Mouse (Mus musculus): ENCODE data around the gene Rapgef4.

The Rapgef4 gene

GRCm38 (mm10) chr2:72230545-72230944, 249.5 kb downstream of the Rapgef4 start:
- no peak for DNase-seq (ENCODE audit: low read depth, low spot score)

- DNase-seq (ENCODE audit: low read depth, low spot score) = no peak
Measured at GRCm38 (mm10) chr2:72234085-72234484, 253.0 kb downstream of the Rapgef4 start.

- peak; percentile 90 for DNase-seq (ENCODE audit: low read depth, low spot score)
Measured at GRCm38 (mm10) chr2:72234943-72235342, 253.9 kb downstream of the Rapgef4 start.

- DNase-seq (ENCODE audit: low read depth, low spot score) = peak; percentile 7
Measured at GRCm38 (mm10) chr2:72235361-72235901, 254.4 kb downstream of the Rapgef4 start.

- DNase-seq (ENCODE audit: low read depth, low spot score) = no peak
Measured at GRCm38 (mm10) chr2:72238421-72238820, 257.4 kb downstream of the Rapgef4 start.

GRCm38 (mm10) chr2:72238925-72239324, 257.9 kb downstream of the Rapgef4 start:
- no peak for DNase-seq (ENCODE audit: low read depth, low spot score)

- no peak for DNase-seq (ENCODE audit: low read depth, low spot score)
Measured at GRCm38 (mm10) chr2:72239456-72239855, 258.4 kb downstream of the Rapgef4 start.

- no peak for DNase-seq (ENCODE audit: low read depth, low spot score)
Measured at GRCm38 (mm10) chr2:72239993-72240392, 259.0 kb downstream of the Rapgef4 start.

DNA sequence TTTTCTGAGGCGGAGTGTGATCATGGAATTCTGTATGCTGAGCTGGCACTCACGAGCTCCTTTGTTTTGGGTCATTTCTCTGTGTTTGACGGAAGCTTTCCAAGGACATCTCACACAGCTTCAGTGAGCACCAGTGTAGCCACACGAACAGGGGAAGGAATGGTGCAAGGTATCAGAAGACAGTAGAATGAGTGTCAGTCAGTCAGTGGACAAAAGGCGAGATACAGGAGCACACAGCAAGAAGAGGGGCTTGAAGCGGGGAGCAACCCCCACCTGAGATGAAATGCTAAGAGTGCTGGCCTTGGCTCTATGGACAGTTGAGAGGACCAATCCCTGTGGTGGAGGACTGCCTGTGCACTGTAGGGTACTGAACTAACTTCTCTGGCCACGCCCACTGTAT, 259.7 kb downstream of the Rapgef4 start:
- DNase-seq (ENCODE audit: low read depth, low spot score) = no peak

GRCm38 (mm10) chr2:72241714-72242472, 260.9 kb downstream of the Rapgef4 start:
- no peak for DNase-seq (ENCODE audit: low read depth, low spot score)

GRCm38 (mm10) chr2:72242910-72243675, 262.1 kb downstream of the Rapgef4 start:
- DNase-seq (ENCODE audit: low read depth, low spot score) = no peak

DNA sequence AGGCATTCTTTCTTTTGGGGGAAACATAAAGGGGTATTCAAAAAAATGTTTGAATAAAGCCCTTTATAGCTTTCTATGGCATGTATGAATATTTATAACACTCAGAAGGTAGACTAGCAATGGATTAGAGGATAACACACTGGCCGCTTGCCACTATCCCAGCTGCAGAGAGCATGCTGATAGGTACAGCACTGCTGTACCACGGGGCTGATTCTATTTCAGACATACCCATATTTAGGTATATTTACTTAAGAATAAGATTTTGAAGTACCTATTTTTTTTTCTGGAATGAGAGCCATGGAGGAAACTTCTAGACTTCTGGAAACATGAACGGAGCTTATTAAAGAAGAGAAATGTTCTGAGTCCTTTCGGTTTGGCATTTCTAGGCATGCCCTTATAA, 264.6 kb downstream of the Rapgef4 start:
- no peak for DNase-seq (ENCODE audit: low read depth, low spot score)

DNA sequence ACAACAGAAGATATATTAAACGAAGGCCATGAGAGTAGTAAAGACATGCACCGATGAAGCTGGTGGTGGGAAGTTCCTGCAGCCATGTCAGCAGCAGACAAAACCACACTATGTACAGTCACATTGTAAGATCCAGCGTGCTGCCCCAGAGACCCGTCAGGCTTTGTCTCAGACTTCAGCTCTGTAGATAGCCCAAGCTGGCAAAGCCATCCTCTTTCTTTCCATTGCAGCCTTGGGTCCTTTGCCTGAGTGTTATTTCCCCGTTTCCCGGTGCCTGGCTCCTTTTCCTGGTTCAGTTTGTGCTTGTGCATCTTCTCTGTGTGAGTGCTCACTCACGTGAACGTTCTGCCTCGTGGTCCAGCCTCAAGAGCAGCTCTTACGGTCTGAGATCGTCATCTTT, 265.3 kb downstream of the Rapgef4 start:
- no peak for DNase-seq (ENCODE audit: low read depth, low spot score)

GRCm38 (mm10) chr2:72247819-72248218, 266.8 kb downstream of the Rapgef4 start:
- no peak for DNase-seq (ENCODE audit: low read depth, low spot score)

GRCm38 (mm10) chr2:72252510-72253505, 271.8 kb downstream of the Rapgef4 start:
- peak; percentile 49 for DNase-seq (ENCODE audit: low read depth, low spot score)

- no peak for DNase-seq (ENCODE audit: low read depth, low spot score)
Measured at GRCm38 (mm10) chr2:72253882-72254281, 272.8 kb downstream of the Rapgef4 start.

GRCm38 (mm10) chr2:72254813-72255582, 274.0 kb downstream of the Rapgef4 start:
- DNase-seq (ENCODE audit: low read depth, low spot score) = no peak

- DNase-seq (ENCODE audit: low read depth, low spot score) = no peak
Measured at GRCm38 (mm10) chr2:72260704-72261103, 279.7 kb downstream of the Rapgef4 start.

- no peak for DNase-seq (ENCODE audit: low read depth, low spot score)
Measured at GRCm38 (mm10) chr2:72262814-72263480, 281.9 kb downstream of the Rapgef4 start.

DNA sequence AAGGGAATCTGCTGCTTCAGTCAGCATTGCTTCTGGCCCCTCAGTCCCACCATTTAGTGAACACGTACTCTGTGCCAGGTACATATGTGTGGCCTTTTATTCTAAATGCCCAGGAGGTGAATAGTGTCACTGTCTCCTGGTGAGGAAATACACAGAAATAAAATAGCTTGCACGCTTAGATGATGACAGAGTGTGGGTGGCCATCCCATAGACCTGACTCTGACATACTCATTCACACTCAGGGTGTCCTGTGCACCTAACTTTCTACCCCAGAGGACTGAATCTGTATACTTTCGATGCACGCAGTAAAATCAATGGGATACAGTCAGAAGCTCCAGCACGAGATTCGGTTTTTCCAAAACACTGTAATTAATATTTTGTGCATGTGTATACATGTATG, 286.4 kb downstream of the Rapgef4 start:
- no peak for DNase-seq (ENCODE audit: low read depth, low spot score)
